Mouse (Mus musculus) midbrain, embryonic 16.5 days (tissue): Measurements from ENCODE around the gene Slc2a6. TPM values are rescaled to one million over a fixed set of nuclear protein-coding genes. Genes with fewer than 3 reads are reported as not detected.
A peak's percentile ranks its signal among the peaks of the same experiment; 100 is the strongest.

Experiments
- ATAC-seq: fragments of 200-750 bp; cut with Nextera tagmentation; 2 replicates; pipeline ENCODE4 v1.8.0; 2017; ENCODE audit warnings: moderate TSS enrichment
- H3K27ac ChIP-seq: fragments of 300-500 bp; sonication (generic); 2 replicates; pipeline ENCODE4 v1.5.1; 2014; ENCODE audit warnings: mild to moderate bottlenecking, low read length, mixed read lengths
- H3K27me3 ChIP-seq: fragments of 300-500 bp; sonication (generic); 2 replicates; pipeline ENCODE4 v1.6.1; 2014; ENCODE audit warnings: low read depth, low read length, mixed read lengths; ENCODE audit not compliant: control insufficient read depth, insufficient read depth
- H3K36me3 ChIP-seq: fragments of 300-500 bp; sonication (generic); 2 replicates; pipeline ENCODE4 v1.6.1; 2014; ENCODE audit warnings: mild to moderate bottlenecking, low read length, moderate library complexity, mixed read lengths; ENCODE audit not compliant: control insufficient read depth, insufficient read depth
- H3K4me1 ChIP-seq: fragments of 300-500 bp; sonication (generic); 2 replicates; pipeline ENCODE4 v1.6.1; 2014; ENCODE audit warnings: mild to moderate bottlenecking, low read length, mixed read lengths; ENCODE audit not compliant: control insufficient read depth, insufficient read depth
- H3K4me2 ChIP-seq: fragments of 300-500 bp; sonication (generic); 2 replicates; pipeline ENCODE4 v1.6.1; 2014; ENCODE audit warnings: mild to moderate bottlenecking, low read length, mixed read lengths
- H3K4me3 ChIP-seq: fragments of 300-500 bp; sonication (generic); 2 replicates; pipeline ENCODE4 v1.5.1; 2014; ENCODE audit warnings: low read depth, mild to moderate bottlenecking, low read length, moderate library complexity, mixed read lengths
- H3K9ac ChIP-seq: fragments of 300-500 bp; sonication (generic); 2 replicates; pipeline ENCODE4 v1.6.1; 2014; ENCODE audit warnings: low read depth, low read length, mixed read lengths
- H3K9me3 ChIP-seq: fragments of 300-500 bp; sonication (generic); replicated peaks from 2 replicates; pipeline ENCODE4 v1.6.1; 2014; ENCODE audit warnings: mild to moderate bottlenecking, low read length, mixed read lengths; ENCODE audit not compliant: control insufficient read depth, poor library complexity, severe bottlenecking
- WGBS: fragments of 180-500 bp; shearing (Covaris S2); extraction: QIAGEN DNeasy Blood & Tissue Kit; methylation state at CpG from one replicate; pipeline ENCODE4 v1.1.7; 2014; 5-methylcytosine and 5-hydroxymethylcytosine counted together
- polyA plus RNA-seq: library from polyadenylated mRNA; unstranded; fragments of >200 nt; fragmentation: Nextera tagmentation; extraction: Ambion mirVana; gene quantifications from 2 replicates; pipeline ENCODE4 v1.2.1, GENCODE M21; 2015

The Slc2a6 gene
- polyA plus RNA-seq, result 9.8 and 12.8 TPM in 2 replicates

DNA sequence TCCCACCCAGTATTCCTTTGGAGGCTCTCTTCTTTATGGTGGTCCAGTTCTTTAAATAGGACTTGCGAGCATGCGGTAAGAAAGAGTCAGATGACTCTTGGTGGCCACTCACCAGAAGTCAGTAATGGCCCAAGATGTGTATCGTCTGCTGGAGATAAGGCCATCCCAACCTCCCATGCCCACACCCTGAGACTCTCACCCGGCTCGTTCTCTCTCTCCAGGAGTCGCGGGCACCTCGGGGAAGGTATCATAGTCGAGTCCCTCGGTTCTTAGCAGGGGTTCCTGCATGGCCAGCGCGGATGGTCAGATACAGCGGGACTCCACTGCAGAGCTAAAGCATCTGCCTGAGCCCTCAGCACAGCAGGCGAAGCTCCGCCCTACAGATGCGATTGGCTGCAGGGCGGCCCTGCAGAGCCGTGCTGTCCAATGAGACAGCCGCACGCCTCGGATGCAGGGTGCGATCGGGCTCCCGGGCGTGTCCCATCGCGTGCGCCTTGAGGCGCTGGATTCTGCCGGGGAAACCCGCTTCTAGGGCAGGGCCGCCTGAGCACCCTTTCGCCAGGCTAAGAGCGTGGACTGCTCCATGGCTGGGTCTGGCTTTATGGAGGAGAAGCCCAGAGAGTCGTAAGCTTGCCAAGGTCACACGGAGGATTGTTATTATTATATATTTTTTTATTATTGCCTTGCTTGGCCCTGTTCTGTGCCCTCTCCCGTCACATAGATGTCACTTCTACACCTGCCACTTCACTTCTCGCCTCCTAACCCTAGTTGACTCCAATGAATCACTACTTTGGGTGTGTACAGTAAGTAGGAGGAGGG is at the start of gene Slc2a6:
Gene Slc2a6, minus strand, starts transcription at position 381 of the 819 bp plus-strand sequence.
- ATAC-seq, result peak; percentile 99
- Histone ChIP-seq H3K9me3 (no peaks in the 10 kb centered on the region), H3K4me1 (peaks cover 7% of the 10 kb centered on the region), H3K9ac (peak within 1 kb of the TSS; percentile 76), H3K4me3 (peak within 1 kb of the TSS; percentile 51), H3K27ac (peak within 1 kb of the TSS; percentile 73), H3K36me3 (no peaks in the 10 kb centered on the region), H3K27me3 (no peaks in the 10 kb centered on the region; the same call in 1 of the 2 replicates), H3K4me2 (peak within 1 kb of the TSS; percentile 81)
- WGBS, result 3% methylated on average over 38 of the region's 38 CpGs

- Histone ChIP-seq H3K27ac (no peak overlapping the region), H3K27me3 (no peaks in the 10 kb centered on the region), H3K4me3 (no peak overlapping the region), H3K36me3 (no peaks in the 10 kb centered on the region), H3K4me2 (no peak overlapping the region), H3K9me3 (no peaks in the 10 kb centered on the region), H3K9ac (no peak overlapping the region), H3K4me1 (peaks cover 14% of the 10 kb centered on the region)
- ATAC-seq, result no peak
- WGBS, result 72% methylated on average over 3 of the region's 3 CpGs
Observed at GRCm38 (mm10) chr2:27075485-27075884, 47.7 kb upstream of the Slc2a6 start.

- ATAC-seq, result no peak
- H3K27ac ChIP-seq, result no peak overlapping the region
- WGBS, result 75% methylated on average over 4 of the region's 4 CpGs
- no peak overlapping the region for H3K9ac ChIP-seq
- no peaks in the 10 kb centered on the region for H3K27me3 ChIP-seq
- H3K4me2 ChIP-seq, result no peak overlapping the region
- peaks cover 12% of the 10 kb centered on the region for H3K4me1 ChIP-seq
- H3K4me3 ChIP-seq, result no peak overlapping the region
- no peaks in the 10 kb centered on the region for H3K9me3 ChIP-seq
- no peaks in the 10 kb centered on the region for H3K36me3 ChIP-seq
Observed at GRCm38 (mm10) chr2:27074804-27075203, 47.0 kb upstream of the Slc2a6 start.

- Histone ChIP-seq H3K4me3 (no peak overlapping the region), H3K9ac (no peak overlapping the region), H3K27ac (no peak overlapping the region), H3K9me3 (no peaks in the 10 kb centered on the region), H3K4me1 (no peaks in the 10 kb centered on the region; the same call in 1 of the 2 replicates), H3K36me3 (no peaks in the 10 kb centered on the region), H3K4me2 (no peak overlapping the region), H3K27me3 (no peaks in the 10 kb centered on the region)
- ATAC-seq, result no peak
- WGBS, result 79% methylated on average over 4 of the region's 4 CpGs
Observed at GRCm38 (mm10) chr2:27073407-27073806, 45.6 kb upstream of the Slc2a6 start.

DNA sequence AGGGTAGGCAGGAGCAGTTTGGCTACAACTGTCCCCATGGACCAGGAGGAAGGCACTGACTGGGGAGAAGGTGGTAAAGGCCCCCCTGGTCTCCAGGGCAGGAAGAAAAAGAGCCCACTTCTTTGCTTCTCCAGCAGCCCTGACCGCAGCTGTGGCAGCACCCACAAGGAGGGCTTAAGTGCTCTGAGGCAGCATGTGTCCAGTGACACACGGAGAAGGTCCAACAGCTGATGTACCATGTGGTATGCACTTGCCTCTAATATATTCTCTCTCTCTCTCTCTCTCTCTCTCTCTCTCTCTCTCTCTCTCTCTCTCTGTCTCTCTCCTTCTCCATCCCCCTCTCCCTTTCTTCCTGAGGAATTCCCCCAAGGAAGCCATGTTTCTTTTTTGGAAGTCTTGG is 44.2 kb upstream of the Slc2a6 start, which contains the start of gene Mymk:
Gene Mymk, minus strand, starts transcription at position 202 of the 400 bp plus-strand sequence.
- no peaks in the 10 kb centered on the region for H3K36me3 ChIP-seq
- no peak within 1 kb of the TSS for H3K9ac ChIP-seq
- H3K27me3 ChIP-seq, result no peaks in the 10 kb centered on the region
- WGBS, result 88% methylated on average over 2 of the region's 2 CpGs
- H3K4me2 ChIP-seq, result no peak within 1 kb of the TSS
- H3K9me3 ChIP-seq, result no peaks in the 10 kb centered on the region
- H3K4me3 ChIP-seq, result no peak within 1 kb of the TSS
- H3K4me1 ChIP-seq, result no peaks in the 10 kb centered on the region
- H3K27ac ChIP-seq, result no peak within 1 kb of the TSS
- no peak for ATAC-seq

- Histone ChIP-seq H3K9me3 (no peaks in the 10 kb centered on the region), H3K4me1 (no peaks in the 10 kb centered on the region), H3K27ac (no peak overlapping the region), H3K36me3 (no peaks in the 10 kb centered on the region), H3K4me2 (no peak overlapping the region), H3K4me3 (no peak overlapping the region), H3K9ac (no peak overlapping the region), H3K27me3 (no peaks in the 10 kb centered on the region)
- 47% methylated on average over 4 of the region's 4 CpGs for WGBS
- ATAC-seq, result no peak; the same call in 1 of the 2 replicates
Observed at GRCm38 (mm10) chr2:27071137-27071536, 43.3 kb upstream of the Slc2a6 start.

GRCm38 (mm10) chr2:27070247-27070813 is 42.5 kb upstream of the Slc2a6 start:
- Histone ChIP-seq H3K27ac (no peak overlapping the region), H3K4me3 (no peak overlapping the region), H3K9me3 (no peaks in the 10 kb centered on the region), H3K4me2 (no peak overlapping the region), H3K36me3 (no peaks in the 10 kb centered on the region), H3K4me1 (no peaks in the 10 kb centered on the region), H3K27me3 (no peaks in the 10 kb centered on the region), H3K9ac (no peak overlapping the region)
- ATAC-seq, result no peak
- 89% methylated on average over 2 of the region's 2 CpGs for WGBS

DNA sequence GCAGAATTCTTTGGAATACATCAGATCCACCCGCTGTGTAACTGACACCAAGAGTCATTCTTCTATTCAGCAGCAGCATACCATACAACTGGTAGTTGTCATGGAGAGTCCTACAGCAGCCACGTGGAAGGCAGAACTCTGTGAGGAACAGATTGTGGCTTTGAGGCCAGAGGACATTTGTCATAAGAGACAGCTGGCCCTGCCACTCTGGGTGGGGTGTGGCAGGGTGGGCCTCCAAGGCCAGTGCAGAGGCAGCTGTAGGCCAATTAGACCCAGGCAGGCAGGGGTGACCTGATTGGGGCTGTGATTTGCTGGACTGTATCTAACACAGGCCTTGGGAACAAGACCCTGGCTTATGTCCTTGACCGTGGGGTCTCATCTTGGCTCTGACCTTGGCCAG is 41.8 kb upstream of the Slc2a6 start:
- no peaks in the 10 kb centered on the region for H3K27me3 ChIP-seq
- no peak overlapping the region for H3K27ac ChIP-seq
- no peak for ATAC-seq
- 47% methylated on average over 3 of the region's 3 CpGs for WGBS
- H3K36me3 ChIP-seq, result no peaks in the 10 kb centered on the region
- no peaks in the 10 kb centered on the region for H3K4me1 ChIP-seq
- no peak overlapping the region for H3K4me3 ChIP-seq
- no peak overlapping the region for H3K9ac ChIP-seq
- no peaks in the 10 kb centered on the region for H3K9me3 ChIP-seq
- H3K4me2 ChIP-seq, result no peak overlapping the region

- no peak for ATAC-seq
- Histone ChIP-seq H3K9me3 (no peaks in the 10 kb centered on the region), H3K27ac (no peak overlapping the region), H3K4me3 (no peak overlapping the region), H3K36me3 (no peaks in the 10 kb centered on the region), H3K4me2 (no peak overlapping the region), H3K9ac (no peak overlapping the region), H3K4me1 (no peaks in the 10 kb centered on the region), H3K27me3 (no peaks in the 10 kb centered on the region)
- 56% methylated on average over 2 of the region's 2 CpGs for WGBS
Observed at GRCm38 (mm10) chr2:27067996-27068395, 40.2 kb upstream of the Slc2a6 start.
